Mouse (Mus musculus) heart, embryonic 14.5 days (tissue): Measurements from ENCODE around the gene Asic4. TPM values are rescaled to one million over a fixed set of nuclear protein-coding genes. Genes with fewer than 3 reads are reported as not detected.

ENCODE experiments used
- ATAC-seq: fragments of 200-750 bp; cut with Nextera tagmentation; 2 replicates; pipeline ENCODE4 v1.8.0; 2017; ENCODE audit warnings: low read depth, moderate TSS enrichment; ENCODE audit not compliant: insufficient number of reproducible peaks, insufficient read depth, low FRiP score
- H3K27ac ChIP-seq, 2 experiments: fragments of 200-500 bp in 1 of 2; fragments of 300-500 bp in 1 of 2; sonication (generic) in 1 of 2; replicated peaks in 1 of 2; 2 replicates each; pipeline ENCODE4 v1.5.1; 2012 to 2014; ENCODE audit warnings: low read depth in 2 of 2, low read length in 2 of 2, control low read depth in 1 of 2, mild to moderate bottlenecking in 1 of 2, mixed read lengths in 1 of 2; ENCODE audit not compliant: control insufficient read depth in 1 of 2, insufficient read depth in 1 of 2
- H3K27me3 ChIP-seq: fragments of 300-500 bp; sonication (generic); 2 replicates; pipeline ENCODE4 v1.6.1; 2014; ENCODE audit warnings: mild to moderate bottlenecking, low read length, control low read depth; ENCODE audit not compliant: control insufficient read depth, insufficient read depth
- H3K36me3 ChIP-seq: fragments of 300-500 bp; sonication (generic); 2 replicates; pipeline ENCODE4 v1.6.1; 2014; ENCODE audit warnings: mild to moderate bottlenecking, control low read depth, low read length, mixed read lengths; ENCODE audit not compliant: control insufficient read depth, insufficient read depth
- H3K4me1 ChIP-seq, 2 experiments: fragments of 200-500 bp in 1 of 2; fragments of 300-500 bp in 1 of 2; sonication (generic) in 1 of 2; 2 replicates each; pipeline ENCODE4 v1.6.1; 2012 to 2014; ENCODE audit warnings: low read length in 2 of 2, control low read depth in 1 of 2, mixed read lengths in 1 of 2; ENCODE audit not compliant: control insufficient read depth in 2 of 2, insufficient read depth in 2 of 2
- H3K4me2 ChIP-seq: fragments of 300-500 bp; sonication (generic); 2 replicates; pipeline ENCODE4 v1.6.1; 2014; ENCODE audit warnings: mild to moderate bottlenecking, low read length
- H3K4me3 ChIP-seq, 2 experiments: fragments of 200-500 bp in 1 of 2; fragments of 300-500 bp in 1 of 2; sonication (generic) in 1 of 2; 2 replicates each; pipeline ENCODE4 v1.5.1; 2012 to 2014; ENCODE audit warnings: low read length in 2 of 2, mild to moderate bottlenecking in 2 of 2, control low read depth in 1 of 2, low read depth in 1 of 2, moderate library complexity in 1 of 2; ENCODE audit not compliant: control insufficient read depth in 1 of 2, insufficient read depth in 1 of 2
- H3K9ac ChIP-seq: fragments of 300-500 bp; sonication (generic); 2 replicates; pipeline ENCODE4 v1.6.1; 2014; ENCODE audit warnings: mild to moderate bottlenecking, low read length
- H3K9me3 ChIP-seq: fragments of 300-500 bp; sonication (generic); 2 replicates; pipeline ENCODE4 v1.6.1; 2016; ENCODE audit warnings: low read length, control low read depth; ENCODE audit not compliant: control insufficient read depth
- WGBS: fragments of 180-500 bp; shearing (Covaris S2); extraction: QIAGEN DNeasy Blood & Tissue Kit; methylation state at CpG from one replicate; pipeline ENCODE4 v1.1.7; 2014; 5-methylcytosine and 5-hydroxymethylcytosine counted together
- polyA plus RNA-seq: library from polyadenylated mRNA; unstranded; fragments of >200 nt; fragmentation: Nextera tagmentation; extraction: Ambion mirVana; gene quantifications from 2 replicates; pipeline ENCODE4 v1.2.1, GENCODE M21; 2014

Asic4 gene
- polyA plus RNA-seq, 1 experiment from 2014 or later, result 0.18 TPM

- Histone ChIP-seq H3K9ac (no peak overlapping the region), H3K4me3 (no peak overlapping the region), H3K9me3 (no peaks in the 10 kb centered on the region), H3K27ac (no peak overlapping the region), H3K36me3 (peaks cover 59% of the 10 kb centered on the region), H3K4me1 (peaks cover 9% of the 10 kb centered on the region in 2 experiments; a peak in 3 of 4 replicates), H3K4me2 (no peak overlapping the region), H3K27me3 (peaks cover 56% of the 10 kb centered on the region)
- 36% methylated on average over 24 of the region's 24 CpGs for WGBS
- no peak for ATAC-seq
Observed at GRCm38 (mm10) chr1:75486561-75486960, 36.3 kb downstream of the Asic4 start.

DNA sequence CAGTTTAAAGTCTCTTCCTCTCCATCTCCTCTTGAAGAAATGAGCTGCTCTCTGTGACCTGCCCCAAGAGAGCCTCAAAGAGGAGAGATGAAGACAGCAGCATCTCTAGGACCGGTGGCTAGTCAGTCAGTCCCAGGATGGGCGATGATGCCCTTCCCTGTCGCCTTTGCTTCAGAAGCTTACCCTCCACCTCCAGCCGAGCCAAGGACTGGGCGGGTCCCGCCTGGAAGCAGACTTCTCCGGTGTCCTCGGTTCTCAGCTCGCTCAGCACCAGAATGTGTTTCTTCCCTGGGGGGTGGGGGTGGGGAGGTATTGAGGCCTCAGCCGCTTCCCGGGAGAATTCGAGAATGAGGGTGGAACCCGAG is 36.8 kb downstream of the Asic4 start:
- WGBS, result 16% methylated on average over 13 of the region's 13 CpGs
- Histone ChIP-seq H3K4me3 (peak overlapping the region; percentile 41 to 47), H3K9me3 (no peaks in the 10 kb centered on the region), H3K27me3 (peaks cover 51% of the 10 kb centered on the region), H3K36me3 (peaks cover 64% of the 10 kb centered on the region), H3K4me2 (peak overlapping the region; percentile 78), H3K9ac (no peak overlapping the region), H3K27ac (no peak overlapping the region), H3K4me1 (peaks cover 9% of the 10 kb centered on the region in 2 experiments; a peak in 3 of 4 replicates)
- no peak for ATAC-seq

DNA sequence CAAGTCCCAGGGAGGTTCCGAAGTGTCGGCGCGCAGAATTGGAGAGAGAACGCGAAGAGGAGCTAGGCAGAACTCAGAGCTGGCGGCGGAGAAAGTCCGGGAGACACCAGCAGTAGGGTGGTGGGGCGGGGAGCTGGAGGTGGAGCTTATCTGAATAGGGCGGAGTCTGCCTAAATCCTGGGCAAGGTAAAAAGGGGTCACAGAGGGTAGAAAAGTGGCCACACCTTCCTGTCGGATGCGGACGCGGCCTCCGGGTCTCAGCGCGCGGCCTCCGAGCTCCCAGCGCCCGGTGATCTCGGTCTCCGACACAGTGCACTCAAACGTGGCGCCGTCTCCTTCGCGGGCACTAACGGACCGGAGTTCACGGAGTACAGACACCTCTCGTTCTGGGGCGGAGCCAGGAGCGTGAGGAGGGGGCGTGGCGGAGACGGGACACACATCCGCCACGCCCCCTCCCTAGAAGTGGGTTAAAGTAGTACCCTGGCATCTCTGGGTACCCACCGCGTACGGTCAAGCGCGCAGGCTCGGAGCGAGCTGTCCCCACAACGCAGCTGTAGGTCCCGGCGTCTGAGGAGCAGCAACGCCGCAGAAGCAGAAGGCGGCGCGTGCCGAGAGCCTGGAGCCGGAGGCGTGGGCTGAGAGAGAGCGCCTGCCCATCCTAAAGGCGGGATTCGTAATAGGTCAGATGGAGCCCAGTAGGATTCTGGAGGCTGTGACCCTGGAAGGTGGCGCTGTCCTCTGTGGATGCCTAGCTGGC is 37.3 kb downstream of the Asic4 start:
- 4% methylated on average over 60 of the region's 62 CpGs for WGBS
- Histone ChIP-seq H3K4me1 (peaks cover 9% of the 10 kb centered on the region in 2 experiments; a peak in 3 of 4 replicates), H3K4me2 (peak overlapping the region; percentile 78), H3K9ac (peak overlapping the region; percentile 58), H3K36me3 (peaks cover 69% of the 10 kb centered on the region), H3K27me3 (peaks cover 45% of the 10 kb centered on the region), H3K9me3 (no peaks in the 10 kb centered on the region), H3K4me3 (peak overlapping the region; percentile 41 to 47), H3K27ac (no peak overlapping the region)
- ATAC-seq, result peak; percentile 53

DNA sequence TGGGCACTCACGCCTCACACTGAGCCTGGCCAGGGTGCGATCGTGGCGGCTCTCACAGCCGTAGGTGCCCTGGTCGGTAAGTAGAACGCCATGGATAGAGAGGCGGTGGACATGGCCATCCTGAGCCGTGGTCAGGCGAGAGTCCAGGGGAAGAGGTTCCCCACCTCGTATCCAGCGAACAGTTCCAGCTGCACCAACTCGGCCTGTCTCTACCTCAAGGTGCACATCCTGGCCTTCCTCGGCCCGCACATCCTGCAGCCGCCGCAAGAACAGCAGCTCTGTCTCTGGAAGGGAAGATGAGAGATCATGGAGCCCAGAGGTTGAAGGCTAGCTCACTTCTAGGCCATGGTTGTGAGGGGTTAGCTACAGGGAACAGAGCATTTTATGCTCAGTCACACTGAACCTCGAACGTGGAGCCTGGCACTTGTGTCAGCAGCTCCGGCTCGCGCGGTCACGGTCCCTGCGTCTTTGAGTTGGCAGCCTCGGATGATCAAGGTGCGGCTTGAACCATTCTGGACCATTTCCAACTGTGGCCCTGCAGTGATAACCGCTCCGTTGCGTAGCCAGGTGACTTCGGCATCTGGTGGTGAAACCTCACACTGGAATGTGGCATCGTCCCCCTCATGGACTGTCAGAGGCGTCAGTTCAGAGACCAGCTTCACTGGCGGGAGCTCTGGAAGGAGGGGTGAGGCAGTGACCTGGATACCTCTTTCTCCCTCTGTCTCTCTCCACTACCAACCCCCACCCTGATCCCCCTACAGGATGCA is 40.7 kb downstream of the Asic4 start:
- no peak overlapping the region for H3K9ac ChIP-seq
- H3K4me2 ChIP-seq, result no peak overlapping the region
- H3K9me3 ChIP-seq, result no peaks in the 10 kb centered on the region
- H3K4me1 ChIP-seq, result peaks cover 9% of the 10 kb centered on the region in 2 experiments; a peak in 3 of 4 replicates
- WGBS, result 81% methylated on average over 34 of the region's 34 CpGs
- no peak for ATAC-seq
- H3K27ac ChIP-seq, result no peak overlapping the region
- H3K4me3 ChIP-seq, result no peak overlapping the region
- peaks cover 86% of the 10 kb centered on the region for H3K36me3 ChIP-seq
- H3K27me3 ChIP-seq, result peaks cover 15% of the 10 kb centered on the region

- peaks cover 91% of the 10 kb centered on the region for H3K36me3 ChIP-seq
- no peak overlapping the region for H3K9ac ChIP-seq
- no peak overlapping the region for H3K4me3 ChIP-seq
- no peak overlapping the region for H3K4me2 ChIP-seq
- peaks cover 4 to 5% of the 10 kb centered on the region in 2 experiments; a peak in 3 of 4 replicates for H3K4me1 ChIP-seq
- no peak for ATAC-seq
- H3K27ac ChIP-seq, result no peak overlapping the region
- WGBS, result 61% methylated on average over 24 of the region's 24 CpGs
- H3K27me3 ChIP-seq, result no peaks in the 10 kb centered on the region; the same call in 1 of the 2 replicates
- H3K9me3 ChIP-seq, result no peaks in the 10 kb centered on the region
Observed at GRCm38 (mm10) chr1:75492579-75493170, 42.4 kb downstream of the Asic4 start.

- Histone ChIP-seq H3K27ac (no peak overlapping the region), H3K9ac (no peak overlapping the region), H3K4me1 (no peaks in the 10 kb centered on the region), H3K4me2 (no peak overlapping the region), H3K9me3 (no peaks in the 10 kb centered on the region), H3K4me3 (no peak overlapping the region), H3K27me3 (no peaks in the 10 kb centered on the region), H3K36me3 (peaks cover 96% of the 10 kb centered on the region)
- no peak for ATAC-seq
- WGBS, result 71% methylated on average over 12 of the region's 12 CpGs
Observed at GRCm38 (mm10) chr1:75494878-75495548, 44.8 kb downstream of the Asic4 start.

DNA sequence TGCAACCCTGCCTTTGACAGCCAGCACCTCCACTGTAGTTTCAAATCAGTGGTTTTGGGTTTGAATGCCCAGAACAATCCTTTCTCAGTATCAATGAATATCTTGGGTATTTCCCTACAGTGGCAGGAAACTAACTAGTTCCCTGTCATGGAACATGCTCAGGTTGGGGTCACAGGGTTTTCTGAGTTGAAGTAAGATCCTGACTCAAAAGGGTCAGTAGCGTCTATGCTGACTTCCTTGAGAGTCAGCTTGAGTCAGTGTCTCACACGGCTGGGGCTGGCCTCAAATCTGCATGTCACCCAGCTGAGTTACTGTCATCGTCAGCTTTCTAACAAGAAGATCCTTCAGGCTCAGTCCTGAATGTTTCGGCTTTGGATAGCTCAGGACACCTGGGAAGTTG is 48.7 kb downstream of the Asic4 start:
- Histone ChIP-seq H3K4me1 (peaks cover 10 to 13% of the 10 kb centered on the region in 2 experiments), H3K9ac (no peak overlapping the region), H3K4me2 (no peak overlapping the region), H3K36me3 (peaks cover 96% of the 10 kb centered on the region), H3K9me3 (no peaks in the 10 kb centered on the region), H3K27me3 (no peaks in the 10 kb centered on the region), H3K4me3 (no peak overlapping the region), H3K27ac (no peak overlapping the region)
- WGBS, result 81% methylated on average over 4 of the region's 4 CpGs
- ATAC-seq, result no peak
